ENCODE assay signal across 9 mouse cellular contexts in the genomic region with DNA sequence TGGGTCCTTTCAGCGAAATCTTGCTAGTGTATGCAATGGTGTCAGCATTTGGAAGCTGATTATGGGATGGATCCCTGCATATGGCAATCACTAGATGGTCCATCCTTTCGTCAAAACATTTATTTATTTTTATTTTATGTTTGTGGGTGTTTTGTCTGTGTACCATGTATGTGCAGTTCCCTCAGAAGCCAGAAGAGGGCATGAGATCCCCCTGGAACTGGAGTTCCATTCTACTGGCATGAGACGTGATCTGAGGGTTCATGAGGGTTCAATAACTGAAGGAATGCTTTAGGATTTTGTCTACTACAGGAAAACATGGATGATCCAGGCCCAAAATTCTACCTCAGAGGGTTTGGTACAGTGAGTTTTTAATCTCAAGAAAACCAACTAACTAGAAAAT. TPM values are rescaled to one million over a fixed set of nuclear protein-coding genes. Genes with fewer than 3 reads are reported as not detected.
DNase-seq lines count a peak whose midpoint lies in the region; ATAC-seq and TF ChIP-seq lines count a peak whose summit lies in the region.
"Had no signal": no experiment of that assay in that cellular context is flagged by ENCODE, and none has a peak within 500 bp of the region (broad histone marks: within the 10 kb centered on the region; RNA-seq: fewer than 3 reads in every experiment).

No protein-coding gene starts in this region.

- H3K36me3 ChIP-seq in forebrain, embryonic 11.5 days (ENCODE audit: control insufficient read depth, insufficient read depth, low read length): no peaks in the 10 kb centered on the region
- H3K36me3 ChIP-seq in forebrain, embryonic 10.5 days (replicated peaks): no peaks in the 10 kb centered on the region
- H3K36me3 ChIP-seq in liver, postnatal 0 days (replicated peaks; ENCODE audit: insufficient read depth, low read length): no peaks in the 10 kb centered on the region
- no peaks in the 10 kb centered on the region for H3K36me3 ChIP-seq in liver, embryonic 12.5 days
- H3K36me3 ChIP-seq: limb, embryonic 12.5 days had no signal

- WGBS in forebrain, embryonic 11.5 days: 38% methylated on average over 2 of the region's 3 CpGs
- 56% methylated on average over 3 of the region's 3 CpGs for WGBS in forebrain, embryonic 10.5 days
- 42% methylated on average over 2 of the region's 3 CpGs for WGBS in liver, postnatal 0 days (ENCODE audit: insufficient replicate concordance)
- WGBS in liver, embryonic 12.5 days (ENCODE audit: insufficient replicate concordance): 40% methylated on average over 3 of the region's 3 CpGs

- no peak overlapping the region for H3K27ac ChIP-seq in forebrain, embryonic 11.5 days (ENCODE audit: low read depth, low read length)
- no peak overlapping the region for H3K27ac ChIP-seq in forebrain, embryonic 10.5 days
- no peak overlapping the region for H3K27ac ChIP-seq in liver, postnatal 0 days (ENCODE audit: low read depth)
- no peak overlapping the region for H3K27ac ChIP-seq in liver, embryonic 12.5 days
- H3K27ac ChIP-seq: limb, embryonic 12.5 days had no signal

- TF ChIP-seq CTCF in liver, postnatal 0 days (IDR thresholded peaks at IDR 0.05; ENCODE audit: low read depth): peak; percentile 65

- H3K4me1 ChIP-seq in forebrain, embryonic 11.5 days (replicated peaks; ENCODE audit: control insufficient read depth, insufficient read depth, low read length): no peaks in the 10 kb centered on the region
- no peaks in the 10 kb centered on the region for H3K4me1 ChIP-seq in forebrain, embryonic 10.5 days
- no peaks in the 10 kb centered on the region for H3K4me1 ChIP-seq in liver, postnatal 0 days (ENCODE audit: insufficient read depth)
- no peaks in the 10 kb centered on the region for H3K4me1 ChIP-seq in liver, embryonic 12.5 days
- H3K4me1 ChIP-seq: limb, embryonic 12.5 days had no signal

- no peak overlapping the region for H3K9ac ChIP-seq in forebrain, embryonic 11.5 days (ENCODE audit: low read length)
- H3K9ac ChIP-seq in liver, postnatal 0 days (replicated peaks): no peak overlapping the region
- H3K9ac ChIP-seq in liver, embryonic 12.5 days: no peak overlapping the region
- H3K9ac ChIP-seq: limb, embryonic 12.5 days had no signal

- no peaks in the 10 kb centered on the region for H3K9me3 ChIP-seq in forebrain, embryonic 11.5 days (ENCODE audit: control insufficient read depth, low read length)
- no peaks in the 10 kb centered on the region for H3K9me3 ChIP-seq in forebrain, embryonic 10.5 days
- no peaks in the 10 kb centered on the region for H3K9me3 ChIP-seq in liver, postnatal 0 days (ENCODE audit: low read length)
- H3K9me3 ChIP-seq in liver, embryonic 12.5 days (replicated peaks): no peaks in the 10 kb centered on the region
- H3K9me3 ChIP-seq: limb, embryonic 12.5 days had no signal

- no peak overlapping the region for H3K4me3 ChIP-seq in forebrain, embryonic 11.5 days (ENCODE audit: low read depth, low read length)
- no peak overlapping the region for H3K4me3 ChIP-seq in forebrain, embryonic 10.5 days
- no peak overlapping the region for H3K4me3 ChIP-seq in liver, postnatal 0 days (ENCODE audit: low read depth, low read length)
- H3K4me3 ChIP-seq in liver, embryonic 12.5 days: no peak overlapping the region
- H3K4me3 ChIP-seq: limb, embryonic 12.5 days had no signal

- ATAC-seq in forebrain, embryonic 11.5 days (replicated peaks; ENCODE audit: low FRiP score): no peak
- no peak for ATAC-seq in liver, postnatal 0 days
- ATAC-seq in liver, embryonic 12.5 days: no peak

- no peak for TF ChIP-seq EP300 in liver, postnatal 0 days (IDR thresholded peaks at IDR 0.05; ENCODE audit: low read depth)

- no peak overlapping the region for H3K4me2 ChIP-seq in forebrain, embryonic 11.5 days (ENCODE audit: low read depth, low read length, severe bottlenecking)
- H3K4me2 ChIP-seq in liver, postnatal 0 days (ENCODE audit: low read depth, low read length): no peak overlapping the region
- no peak overlapping the region for H3K4me2 ChIP-seq in liver, embryonic 12.5 days
- H3K4me2 ChIP-seq: limb, embryonic 12.5 days had no signal

- peak; percentile 55 for DNase-seq in forebrain, embryonic 11.5 days (ENCODE audit: low spot score)
- DNase-seq in forebrain, embryonic 10.5 days (ENCODE audit: extremely low spot score, low spot score): no peak
- DNase-seq in liver, postnatal 0 days: peak; percentile 30
- DNase-seq in embryo, embryonic 10.5 days (ENCODE audit: low spot score): peak; percentile 56
- peak; percentile 43 for DNase-seq in lung, postnatal 36 days
- no peak for DNase-seq in cerebellum, postnatal 36 days
- DNase-seq in ovary, adult 18-20 months (ENCODE audit: low spot score): no peak

- H3K27me3 ChIP-seq in forebrain, embryonic 11.5 days (ENCODE audit: control insufficient read depth, insufficient read depth, low read length): no peaks in the 10 kb centered on the region
- no peaks in the 10 kb centered on the region for H3K27me3 ChIP-seq in forebrain, embryonic 10.5 days (ENCODE audit: poor library complexity, severe bottlenecking)
- H3K27me3 ChIP-seq in liver, postnatal 0 days (ENCODE audit: insufficient read depth, low read length): no peaks in the 10 kb centered on the region
- H3K27me3 ChIP-seq in liver, embryonic 12.5 days (replicated peaks): no peaks in the 10 kb centered on the region
- H3K27me3 ChIP-seq: limb, embryonic 12.5 days had no signal

RNA-seq across cellular contexts. Expression of a gene that starts 28.3 kb away (rescaled TPM):
- polyA plus RNA-seq in forebrain, embryonic 11.5 days (2014; fragmentation: Nextera tagmentation; extraction: Ambion mirVana): 3.4 and 3.5 TPM in 2 replicates
- polyA plus RNA-seq in forebrain, embryonic 10.5 days (2016; fragmentation: Nextera tagmentation; extraction: Ambion mirVana): 2.9 TPM in 2 replicates
- 0.05 TPM in 1 of 2 replicates, not detected in the other for polyA plus RNA-seq in liver, postnatal 0 days (2015; fragmentation: Nextera tagmentation; extraction: Ambion mirVana)
- 0.23 and 0.66 TPM in 2 replicates for polyA plus RNA-seq in liver, embryonic 12.5 days (2016; fragmentation: Nextera tagmentation; extraction: Ambion mirVana)

Comparison
In these comparisons a context has a peak if more than half of its experiments do, and no peak if none do; other contexts are left out.
1. DNase-seq: peak in forebrain, embryonic 11.5 days (single experiment), liver, postnatal 0 days (single experiment), embryo, embryonic 10.5 days (single experiment) and lung, postnatal 36 days (single experiment); none in forebrain, embryonic 10.5 days (single experiment), cerebellum, postnatal 36 days (0 of 2) and ovary, adult 18-20 months (single experiment).